Mouse (Mus musculus): Measurements from ENCODE around the gene Psma1. TPM values are rescaled to one million over a fixed set of nuclear protein-coding genes. Genes with fewer than 3 reads are reported as not detected.

The Psma1 gene
- polyA plus RNA-seq (2016; fragmentation: Nextera tagmentation; extraction: Ambion mirVana) = 393 and 399 TPM in 2 replicates

- under 1% methylated on average over 39 of the region's 39 CpGs for WGBS
Observed at GRCm38 (mm10) chr7:114276005-114276752, at the start of gene Psma1. Gene Psma1 (minus strand): TSS chr7:114276118.

GRCm38 (mm10) chr7:114323527-114323926, 47.6 kb upstream of the Psma1 start:
- WGBS = 73% methylated on average over 1 of the region's 1 CpGs
- Histone ChIP-seq H3K9me3 (no peaks in the 10 kb centered on the region), H3K9ac (replicated peaks) (no peak overlapping the region), H3K27ac (replicated peaks) (no peak overlapping the region), H3K27me3 (no peaks in the 10 kb centered on the region), H3K4me1 (0 out of 2 replicates have a peak, but pooled peaks cover 2% of the 10 kb centered on the region), H3K4me2 (replicated peaks) (no peak overlapping the region), H3K4me3 (no peak overlapping the region), H3K36me3 (no peaks in the 10 kb centered on the region)
- no peak for ATAC-seq (ENCODE audit: low FRiP score, low read depth)

More at GRCm38 (mm10) chr7:114276005-114276752, at the start of gene Psma1:
- no peaks in the 10 kb centered on the region for H3K27me3 ChIP-seq
- H3K4me2 ChIP-seq (replicated peaks) = peak within 1 kb of the TSS; percentile 75
- peaks cover 13% of the 10 kb centered on the region for H3K4me1 ChIP-seq
- ATAC-seq (ENCODE audit: low FRiP score, low read depth) = peak; percentile 91
- H3K9ac ChIP-seq (replicated peaks) = peak within 1 kb of the TSS; percentile 87
- peak within 1 kb of the TSS; percentile 92 for H3K4me3 ChIP-seq
- peaks cover 19% of the 10 kb centered on the region for H3K36me3 ChIP-seq
- H3K9me3 ChIP-seq = no peaks in the 10 kb centered on the region
- H3K27ac ChIP-seq (replicated peaks) = peak within 1 kb of the TSS; percentile 49; the same call in 1 of the 2 replicates

- Histone ChIP-seq H3K27me3 (no peaks in the 10 kb centered on the region), H3K4me3 (no peak overlapping the region), H3K4me2 (replicated peaks) (no peak overlapping the region), H3K4me1 (0 out of 2 replicates have a peak, but pooled peaks cover 2% of the 10 kb centered on the region), H3K36me3 (no peaks in the 10 kb centered on the region), H3K9me3 (no peaks in the 10 kb centered on the region), H3K27ac (replicated peaks) (no peak overlapping the region), H3K9ac (replicated peaks) (no peak overlapping the region)
- 81% methylated on average over 9 of the region's 9 CpGs for WGBS
- no peak for ATAC-seq (ENCODE audit: low FRiP score, low read depth)
Observed at GRCm38 (mm10) chr7:114322531-114323441, 46.9 kb upstream of the Psma1 start.

- Histone ChIP-seq H3K4me3 (no peak overlapping the region), H3K27me3 (no peaks in the 10 kb centered on the region), H3K36me3 (no peaks in the 10 kb centered on the region), H3K27ac (replicated peaks) (no peak overlapping the region), H3K4me1 (0 out of 2 replicates have a peak, but pooled peaks cover 2% of the 10 kb centered on the region), H3K9me3 (no peaks in the 10 kb centered on the region), H3K9ac (replicated peaks) (no peak overlapping the region), H3K4me2 (replicated peaks) (no peak overlapping the region)
- WGBS = 53% methylated on average over 5 of the region's 5 CpGs
- ATAC-seq (ENCODE audit: low FRiP score, low read depth) = no peak
Observed at GRCm38 (mm10) chr7:114321694-114322372, 45.9 kb upstream of the Psma1 start.

- Histone ChIP-seq H3K4me3 (no peak overlapping the region), H3K9me3 (no peaks in the 10 kb centered on the region), H3K27ac (replicated peaks) (no peak overlapping the region), H3K4me1 (0 out of 2 replicates have a peak, but pooled peaks cover 2% of the 10 kb centered on the region), H3K27me3 (no peaks in the 10 kb centered on the region), H3K36me3 (no peaks in the 10 kb centered on the region), H3K9ac (replicated peaks) (no peak overlapping the region), H3K4me2 (replicated peaks) (no peak overlapping the region)
- no peak for ATAC-seq (ENCODE audit: low FRiP score, low read depth)
- 81% methylated on average over 4 of the region's 4 CpGs for WGBS
Observed at GRCm38 (mm10) chr7:114317896-114318295, 42.0 kb upstream of the Psma1 start.

GRCm38 (mm10) chr7:114317389-114317792, 41.5 kb upstream of the Psma1 start:
- no peaks in the 10 kb centered on the region for H3K27me3 ChIP-seq
- H3K9me3 ChIP-seq = no peaks in the 10 kb centered on the region
- 0 out of 2 replicates have a peak, but pooled peaks cover 2% of the 10 kb centered on the region for H3K4me1 ChIP-seq
- no peak overlapping the region for H3K4me2 ChIP-seq (replicated peaks)
- H3K9ac ChIP-seq (replicated peaks) = no peak overlapping the region
- H3K36me3 ChIP-seq = no peaks in the 10 kb centered on the region
- WGBS = 74% methylated on average over 5 of the region's 5 CpGs
- ATAC-seq (ENCODE audit: low FRiP score, low read depth) = no peak
- no peak overlapping the region for H3K4me3 ChIP-seq
- H3K27ac ChIP-seq (replicated peaks) = no peak overlapping the region

- ATAC-seq (ENCODE audit: low FRiP score, low read depth) = no peak
- 68% methylated on average over 5 of the region's 5 CpGs for WGBS
- H3K4me1 ChIP-seq = no peaks in the 10 kb centered on the region
Observed at GRCm38 (mm10) chr7:114316361-114316871, 40.5 kb upstream of the Psma1 start.

GRCm38 (mm10) chr7:114311209-114311608, 35.3 kb upstream of the Psma1 start:
- Histone ChIP-seq H3K27me3 (no peaks in the 10 kb centered on the region), H3K9me3 (no peaks in the 10 kb centered on the region), H3K4me2 (replicated peaks) (no peak overlapping the region), H3K4me1 (no peaks in the 10 kb centered on the region), H3K4me3 (no peak overlapping the region), H3K36me3 (no peaks in the 10 kb centered on the region), H3K9ac (replicated peaks) (no peak overlapping the region), H3K27ac (replicated peaks) (no peak overlapping the region)
- WGBS = 75% methylated on average over 5 of the region's 5 CpGs
- ATAC-seq (ENCODE audit: low FRiP score, low read depth) = no peak

More at GRCm38 (mm10) chr7:114316361-114316871, 40.5 kb upstream of the Psma1 start:
- H3K9me3 ChIP-seq = no peaks in the 10 kb centered on the region
- no peak overlapping the region for H3K4me3 ChIP-seq
- H3K4me2 ChIP-seq (replicated peaks) = no peak overlapping the region
- H3K36me3 ChIP-seq = no peaks in the 10 kb centered on the region
- no peak overlapping the region for H3K9ac ChIP-seq (replicated peaks)
- no peak overlapping the region for H3K27ac ChIP-seq (replicated peaks)
- no peaks in the 10 kb centered on the region for H3K27me3 ChIP-seq

- 72% methylated on average over 4 of the region's 4 CpGs for WGBS
- Histone ChIP-seq H3K9me3 (no peaks in the 10 kb centered on the region), H3K27ac (replicated peaks) (no peak overlapping the region), H3K36me3 (no peaks in the 10 kb centered on the region), H3K4me2 (replicated peaks) (no peak overlapping the region), H3K4me1 (no peaks in the 10 kb centered on the region), H3K4me3 (no peak overlapping the region), H3K9ac (replicated peaks) (no peak overlapping the region), H3K27me3 (no peaks in the 10 kb centered on the region)
- no peak for ATAC-seq (ENCODE audit: low FRiP score, low read depth)
Observed at GRCm38 (mm10) chr7:114309020-114309419, 33.1 kb upstream of the Psma1 start.

GRCm38 (mm10) chr7:114301293-114301782, 25.4 kb upstream of the Psma1 start:
- Histone ChIP-seq H3K4me2 (replicated peaks) (no peak overlapping the region), H3K9ac (replicated peaks) (no peak overlapping the region), H3K36me3 (no peaks in the 10 kb centered on the region), H3K4me3 (no peak overlapping the region), H3K4me1 (no peaks in the 10 kb centered on the region), H3K27ac (replicated peaks) (no peak overlapping the region), H3K27me3 (no peaks in the 10 kb centered on the region), H3K9me3 (no peaks in the 10 kb centered on the region)
- no peak for ATAC-seq (ENCODE audit: low FRiP score, low read depth)
- 81% methylated on average over 4 of the region's 4 CpGs for WGBS

- H3K9me3 ChIP-seq = no peaks in the 10 kb centered on the region
- no peak overlapping the region for H3K4me3 ChIP-seq
- H3K36me3 ChIP-seq = no peaks in the 10 kb centered on the region
- no peak overlapping the region for H3K27ac ChIP-seq (replicated peaks)
- no peak for ATAC-seq (ENCODE audit: low FRiP score, low read depth)
- WGBS = 92% methylated on average over 2 of the region's 2 CpGs
- H3K9ac ChIP-seq (replicated peaks) = no peak overlapping the region
- H3K27me3 ChIP-seq = no peaks in the 10 kb centered on the region
- no peaks in the 10 kb centered on the region for H3K4me1 ChIP-seq
- H3K4me2 ChIP-seq (replicated peaks) = no peak overlapping the region
Observed at GRCm38 (mm10) chr7:114300782-114301181, 24.9 kb upstream of the Psma1 start.
